Mouse (Mus musculus) layer of hippocampus, adult 8-10 months (tissue): ENCODE data around the gene Ldlrad3. TPM values are rescaled to one million over a fixed set of nuclear protein-coding genes. Genes with fewer than 3 reads are reported as not detected.

Experiments used
- DNase-seq, 2 experiments: peaks; one replicate each; pipeline ENCODE4 v3.0.0; 2022; ENCODE audit warnings: low spot score in 2 of 2
- total RNA-seq, 4 experiments: library from RNA; stranded (reverse); gene quantifications; 2 replicates each; pipeline ENCODE4 v1.2.4; 2022

Ldlrad3 gene
- total RNA-seq: 10 to 100 TPM in 3 of 4 experiments, 1 to 10 TPM in 1; 10.0 to 13.2 (median 11.3) TPM

DNA sequence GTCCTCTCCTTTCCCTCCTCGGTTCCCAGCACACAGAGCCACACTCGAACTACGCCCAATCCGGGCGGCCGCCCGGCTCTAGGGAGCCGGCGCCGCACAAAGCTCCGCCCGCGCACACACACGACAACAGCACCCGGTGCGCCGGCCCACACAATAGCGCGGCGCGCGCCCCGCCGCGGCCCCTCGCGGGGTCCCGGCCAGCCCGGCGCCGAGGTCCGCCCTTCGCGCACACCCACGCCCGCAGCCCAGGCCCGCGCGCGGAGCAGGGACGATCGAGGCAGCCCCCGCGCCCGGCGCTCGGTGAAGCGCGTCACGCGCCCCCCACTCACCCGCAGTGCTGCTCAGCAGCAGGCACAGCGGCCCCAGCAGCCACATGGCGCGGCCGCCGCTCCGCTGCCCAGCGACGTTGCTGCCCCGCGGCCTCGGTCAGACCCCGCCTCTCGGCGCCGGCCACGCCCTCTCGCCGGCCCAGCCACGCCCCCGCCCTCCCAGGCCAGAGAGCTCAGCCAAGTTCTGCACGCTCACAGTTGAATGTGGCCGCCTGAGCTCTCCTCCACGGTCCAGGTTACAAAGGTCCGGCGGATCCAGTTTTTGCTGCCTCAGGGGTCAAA is at the start of gene Ldlrad3:
Gene Ldlrad3 (minus strand): TSS at position 435 of the 611 bp plus-strand sequence.
- DNase-seq: peak; percentile 53 to 78

DNA sequence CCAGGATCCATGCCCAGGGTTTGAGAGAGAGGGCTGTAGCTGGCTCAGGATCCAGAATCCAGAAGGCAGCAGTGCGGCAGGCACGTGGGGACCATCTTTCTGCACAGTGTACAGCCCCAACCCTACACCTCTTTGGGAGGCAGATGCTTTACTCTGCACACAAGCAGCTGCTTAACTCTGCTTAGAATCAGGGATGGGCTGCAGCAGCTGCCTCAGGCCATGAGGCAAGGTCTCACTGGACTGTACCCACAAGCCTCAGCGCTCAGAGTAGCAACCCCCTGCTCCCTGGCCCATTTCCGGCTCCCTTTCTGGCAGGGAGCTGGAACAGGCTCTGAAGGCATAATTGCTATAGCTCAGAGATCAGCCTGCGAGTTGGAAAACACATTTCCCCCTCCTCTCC is 45.3 kb upstream of the Ldlrad3 start:
- no peak for DNase-seq

DNA sequence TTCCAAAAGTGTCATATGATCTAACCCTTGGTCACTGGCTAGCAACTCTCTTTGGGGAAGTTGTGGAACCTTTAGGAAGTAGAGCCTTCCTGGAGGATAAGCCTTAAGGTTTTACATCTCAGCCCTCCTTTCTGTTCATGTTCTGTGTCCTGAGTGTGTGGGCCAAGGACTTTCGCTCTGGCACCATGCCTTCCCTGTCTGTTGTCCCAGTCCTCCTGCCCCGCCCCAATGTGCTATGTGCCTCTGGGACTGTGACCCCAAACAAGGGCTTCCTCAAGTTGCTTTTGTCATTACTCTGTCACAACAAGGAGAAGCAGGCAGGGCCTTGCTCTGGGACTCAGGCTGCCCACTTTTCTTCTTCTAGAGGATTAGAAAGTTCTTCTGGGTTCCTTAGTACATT is 42.9 kb upstream of the Ldlrad3 start:
- no peak for DNase-seq

DNA sequence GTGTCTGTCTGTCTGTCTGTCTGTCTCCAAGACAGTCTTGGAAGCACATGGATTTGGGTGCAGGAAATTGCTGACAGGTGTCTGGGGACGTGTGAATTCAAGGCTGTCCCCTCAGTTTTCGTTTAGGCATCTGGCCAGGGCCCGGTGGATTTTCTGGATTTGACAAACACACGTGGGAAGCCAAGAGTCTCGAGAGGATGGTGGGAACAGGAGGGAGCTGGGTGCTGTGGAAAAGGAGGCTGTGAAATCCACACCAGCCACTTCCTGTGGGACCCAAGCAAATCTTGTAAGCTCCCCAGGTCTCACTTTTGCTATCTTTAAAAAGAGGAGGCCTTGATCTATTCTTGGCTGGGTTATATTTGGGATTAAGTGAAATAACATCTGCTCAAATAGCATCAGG is 42.1 kb upstream of the Ldlrad3 start:
- DNase-seq: no peak

DNA sequence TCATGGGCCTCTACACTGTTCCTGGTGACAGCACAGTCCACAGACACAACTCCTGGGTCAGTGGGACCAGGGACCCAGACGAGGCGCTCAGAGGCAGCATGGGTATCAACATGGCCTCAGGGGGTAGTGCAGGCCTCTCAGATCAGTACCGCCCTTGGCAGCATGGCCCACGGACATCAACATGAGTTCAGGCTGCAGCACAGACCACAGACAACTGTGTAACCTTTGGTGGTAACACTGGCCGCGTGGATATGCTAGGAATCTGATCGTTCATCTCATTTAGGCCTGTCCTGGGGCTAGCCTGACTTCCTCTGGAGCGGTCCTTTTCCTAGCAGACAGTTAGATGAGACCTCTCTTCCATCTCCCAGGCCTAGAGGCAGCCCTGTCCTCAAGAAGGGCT is 41.7 kb upstream of the Ldlrad3 start:
- DNase-seq: no peak

DNA sequence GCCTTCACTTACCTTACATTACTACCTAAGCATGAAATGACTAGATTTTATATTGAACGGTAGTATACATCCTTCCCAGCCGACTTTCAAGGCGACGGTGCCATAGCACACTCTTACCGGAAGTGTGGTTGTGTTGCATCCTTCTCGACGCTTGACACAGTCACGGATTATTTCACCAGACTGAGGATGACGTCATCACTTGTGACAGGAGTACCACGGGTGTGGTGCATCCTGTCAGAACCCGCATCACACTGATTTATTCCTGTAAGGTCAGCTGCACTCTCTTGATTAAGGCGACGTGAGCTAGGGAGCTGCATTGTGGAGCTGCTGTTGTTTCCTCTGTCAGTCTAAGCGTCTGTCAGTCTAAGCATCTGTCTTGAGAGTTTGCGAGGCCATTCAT is 40.1 kb upstream of the Ldlrad3 start:
- DNase-seq: no peak

GRCm38 (mm10) chr2:102223355-102224128 is 37.4 kb upstream of the Ldlrad3 start:
- DNase-seq: peak in 1 of 2 experiments; percentile 16

- no peak for DNase-seq
These were observed 36.6 kb upstream of the Ldlrad3 start for GRCm38 (mm10) chr2:102222749-102223148.

GRCm38 (mm10) chr2:102216817-102217216 is 30.6 kb upstream of the Ldlrad3 start:
- DNase-seq: no peak

GRCm38 (mm10) chr2:102212096-102212495 is 25.9 kb upstream of the Ldlrad3 start:
- DNase-seq: no peak

GRCm38 (mm10) chr2:102205672-102206399 is 19.7 kb upstream of the Ldlrad3 start:
- no peak for DNase-seq

GRCm38 (mm10) chr2:102203478-102203877 is 17.3 kb upstream of the Ldlrad3 start:
- no peak for DNase-seq

- DNase-seq: no peak
These were observed 16.1 kb upstream of the Ldlrad3 start for GRCm38 (mm10) chr2:102202211-102202770.

DNA sequence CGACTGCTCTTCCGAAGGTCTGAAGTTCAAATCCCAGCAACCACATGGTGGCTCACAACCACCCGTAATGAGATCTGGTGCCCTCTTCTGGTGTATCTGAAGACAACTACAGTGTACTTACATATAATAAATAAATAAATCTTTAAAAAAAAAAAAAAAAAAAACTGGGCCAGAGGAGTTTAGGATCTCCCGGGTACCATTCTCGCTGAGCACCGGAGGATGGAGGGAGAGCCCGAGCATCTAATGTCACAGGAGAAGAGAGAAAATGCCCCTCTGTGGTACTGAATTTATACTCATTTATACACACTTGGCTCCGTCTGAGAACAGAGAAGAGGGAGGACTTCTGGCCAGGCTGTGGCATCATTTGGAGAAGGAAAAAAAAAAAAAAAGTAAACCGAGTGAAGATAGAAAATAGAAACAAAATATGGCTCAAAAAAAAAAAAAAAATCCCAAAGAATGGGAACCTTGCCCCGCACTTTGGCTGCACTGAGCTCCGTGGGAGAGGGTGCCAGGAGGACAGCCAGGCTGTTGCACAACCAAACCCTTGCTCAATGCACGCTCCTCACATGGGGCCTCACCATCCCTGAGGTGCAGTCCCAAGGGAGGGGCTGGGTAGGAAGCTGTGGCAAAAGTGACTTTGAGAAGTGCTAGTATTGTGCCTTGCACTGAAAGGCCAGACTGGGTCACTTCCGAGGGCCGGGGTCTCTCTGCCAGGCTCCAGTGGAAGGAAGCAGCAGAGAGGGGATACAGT is 15.2 kb upstream of the Ldlrad3 start:
- no peak for DNase-seq

GRCm38 (mm10) chr2:102197332-102197731 is 11.1 kb upstream of the Ldlrad3 start:
- no peak for DNase-seq

DNA sequence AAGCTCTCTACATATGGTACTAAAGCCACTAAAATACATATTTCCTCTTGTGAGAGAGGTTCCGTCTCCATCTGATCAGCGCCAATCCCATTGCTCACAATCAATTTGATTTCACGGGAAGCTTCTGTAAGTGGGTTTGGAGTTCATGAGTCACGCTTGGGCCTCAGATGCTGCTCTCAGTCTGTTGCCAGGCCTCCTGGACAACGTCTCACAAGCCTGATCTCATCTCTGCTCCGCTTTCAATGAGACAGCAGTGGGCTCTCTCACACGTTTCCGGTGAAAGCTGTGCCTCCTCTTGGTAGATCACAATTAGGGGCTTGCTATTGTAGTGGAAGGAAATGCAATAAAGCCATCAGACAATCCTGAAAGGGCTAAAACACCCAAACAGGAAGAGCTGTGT is 10.5 kb upstream of the Ldlrad3 start:
- no peak for DNase-seq

- no peak for DNase-seq
These were observed 9.3 kb upstream of the Ldlrad3 start for GRCm38 (mm10) chr2:102195494-102195893.

- no peak for DNase-seq
These were observed 8.1 kb upstream of the Ldlrad3 start for GRCm38 (mm10) chr2:102194247-102194646.

- DNase-seq: no peak
These were observed 7.0 kb upstream of the Ldlrad3 start for GRCm38 (mm10) chr2:102192943-102193820.

- no peak for DNase-seq
These were observed 5.6 kb upstream of the Ldlrad3 start for GRCm38 (mm10) chr2:102191736-102192135.
